Mouse (Mus musculus): ENCODE data around the gene Ndufb5. TPM values are rescaled to one million over a fixed set of nuclear protein-coding genes. Genes with fewer than 3 reads are reported as not detected.
"Not testable (repeated sequence)": the region's sequence is repeated elsewhere in the genome, so short reads cannot be mapped to it uniquely, and the experiment has no call there.

Ndufb5 gene
- 282 and 290 TPM in 2 replicates for polyA plus RNA-seq (2016; fragmentation: Nextera tagmentation; extraction: Ambion mirVana)

DNA sequence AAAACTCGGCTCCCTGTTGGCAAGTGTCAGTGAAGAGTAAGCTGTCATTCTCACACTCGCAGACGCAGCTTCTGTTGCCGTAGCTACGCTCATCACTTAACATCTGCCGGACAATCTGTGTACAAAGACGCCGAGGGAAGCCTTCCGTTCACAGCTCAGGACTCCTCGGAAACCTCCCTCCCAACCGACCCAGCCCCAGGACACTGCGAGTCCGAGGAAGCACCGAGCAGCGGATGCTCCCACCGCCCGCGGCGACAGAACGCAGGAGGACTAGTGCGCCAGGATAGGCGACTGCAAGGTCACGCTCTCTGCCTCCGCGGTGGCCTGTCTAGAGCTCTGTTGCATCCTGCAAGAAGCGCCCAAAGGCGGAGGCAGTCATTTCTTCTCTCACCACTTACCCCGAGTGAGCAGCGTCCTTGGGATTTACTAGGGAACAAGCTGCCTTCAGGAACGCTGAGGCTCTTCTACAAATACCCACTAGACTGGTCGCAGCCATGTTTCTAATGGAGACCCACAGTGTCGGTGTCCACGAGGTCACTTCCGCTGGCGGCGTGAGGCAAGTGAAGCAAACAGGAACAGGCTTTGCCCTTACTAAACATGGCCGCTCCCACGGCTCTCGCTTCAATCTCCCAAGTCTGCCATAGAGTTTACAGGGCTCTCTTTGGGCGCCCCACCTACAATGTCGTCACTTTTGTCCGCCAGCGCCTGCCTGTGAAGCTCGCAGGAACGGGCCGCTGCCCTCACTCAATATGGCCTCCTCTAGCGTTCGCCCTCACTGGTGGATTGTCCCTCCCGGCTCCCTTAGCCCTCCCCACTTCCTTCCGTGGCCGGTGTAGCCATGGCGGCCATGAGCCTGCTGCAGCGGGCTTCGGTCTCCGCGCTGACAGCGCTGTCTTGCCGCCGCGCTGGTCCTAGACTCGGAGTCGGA lies at the start of gene Ndufb5:
TSS of gene Ndufb5 (plus strand) at position 747 of the 928 bp plus-strand sequence.
- Histone ChIP-seq H3K4me3 (peak within 1 kb of the TSS; percentile 78), H3K27me3 (no peaks in the 10 kb centered on the region), H3K27ac (replicated peaks) (peak within 1 kb of the TSS; percentile 75), H3K9me3 (no peaks in the 10 kb centered on the region), H3K36me3 (peaks cover 23% of the 10 kb centered on the region), H3K4me2 (replicated peaks) (peak within 1 kb of the TSS; percentile 82), H3K4me1 (peaks cover 21% of the 10 kb centered on the region), H3K9ac (replicated peaks) (peak within 1 kb of the TSS; percentile 83)
- WGBS, result under 1% methylated on average over 62 of the region's 62 CpGs
- peak; percentile 98 for ATAC-seq (ENCODE audit: low FRiP score, low read depth)

DNA sequence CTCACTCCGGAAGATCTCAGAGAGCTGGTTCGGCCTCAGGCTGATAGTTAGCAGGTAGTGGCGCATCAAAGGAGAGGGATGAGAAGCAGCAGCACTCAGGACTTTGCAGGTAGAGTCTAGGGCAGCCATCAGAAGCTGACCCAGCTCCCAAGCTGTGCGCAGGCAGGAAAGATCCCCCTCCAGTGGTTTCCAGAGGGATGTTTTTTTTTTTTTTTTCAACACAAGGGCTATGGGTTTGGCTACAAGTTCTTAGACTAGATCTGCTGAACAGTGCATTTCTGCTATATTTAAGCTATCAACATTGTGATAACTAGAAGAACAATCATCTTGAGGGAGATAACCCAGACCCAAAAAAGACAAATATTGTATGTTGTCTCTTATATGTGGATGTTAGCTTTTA lies 49.6 kb upstream of the Ndufb5 start:
- ATAC-seq (ENCODE audit: low FRiP score, low read depth), result no peak
- Histone ChIP-seq H3K27me3 (no peaks in the 10 kb centered on the region), H3K27ac (replicated peaks) (no peak overlapping the region), H3K4me2 (replicated peaks) (no peak overlapping the region), H3K36me3 (no peaks in the 10 kb centered on the region), H3K4me1 (no peaks in the 10 kb centered on the region), H3K4me3 (no peak overlapping the region), H3K9me3 (no peaks in the 10 kb centered on the region), H3K9ac (replicated peaks) (no peak overlapping the region)
- whole genome bisulfite sequencing, result 77% methylated on average over 4 of the region's 4 CpGs

DNA sequence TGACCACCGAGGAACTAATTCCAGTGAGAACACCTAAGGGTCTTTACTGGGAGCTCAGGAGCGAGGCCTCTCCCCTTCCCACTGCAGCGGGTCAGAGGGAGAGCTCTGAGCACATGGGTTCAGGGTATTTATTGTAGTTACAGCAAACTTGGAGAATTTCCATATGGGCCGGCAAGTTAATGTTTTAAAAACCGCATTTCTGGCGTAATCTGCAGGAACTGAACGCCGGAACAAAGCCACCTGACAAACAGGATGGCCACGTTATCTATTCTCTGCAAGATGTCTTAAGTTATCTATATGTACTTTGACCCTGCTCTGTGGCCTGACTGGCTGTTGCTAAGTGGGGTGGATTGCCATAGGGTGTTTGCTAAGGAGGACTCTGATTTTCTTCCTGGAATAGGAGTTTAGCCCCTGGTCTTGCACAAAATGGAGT lies 47.2 kb upstream of the Ndufb5 start:
- Histone ChIP-seq H3K4me3 (no peak overlapping the region), H3K4me1 (no peaks in the 10 kb centered on the region), H3K9me3 (no peaks in the 10 kb centered on the region), H3K9ac (replicated peaks) (no peak overlapping the region), H3K27me3 (no peaks in the 10 kb centered on the region), H3K27ac (replicated peaks) (no peak overlapping the region), H3K36me3 (no peaks in the 10 kb centered on the region), H3K4me2 (replicated peaks) (no peak overlapping the region)
- WGBS, result 89% methylated on average over 9 of the region's 9 CpGs
- ATAC-seq (ENCODE audit: low FRiP score, low read depth), result no peak

DNA sequence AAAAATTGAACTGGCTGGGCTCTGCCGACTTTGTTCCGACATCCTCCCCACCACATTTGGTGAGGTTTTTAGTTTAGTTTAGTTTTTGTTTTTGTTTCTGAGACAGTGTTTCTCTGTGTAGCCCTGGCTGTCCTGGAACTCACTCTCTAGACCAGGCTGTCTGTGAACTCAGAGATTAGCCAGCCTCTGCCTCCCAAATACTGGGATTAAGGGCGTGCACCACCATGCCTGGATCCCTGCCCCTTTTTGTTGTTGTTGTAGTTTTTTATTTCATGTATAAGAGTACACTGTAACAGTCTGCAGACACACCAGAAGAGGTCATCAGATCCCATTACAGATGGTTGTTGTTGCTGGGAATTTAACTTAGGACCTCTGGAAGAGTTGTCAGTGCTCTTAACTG lies 46.8 kb upstream of the Ndufb5 start:
- Histone ChIP-seq H3K9me3 (no peaks in the 10 kb centered on the region), H3K4me3 (no peak overlapping the region), H3K36me3 (no peaks in the 10 kb centered on the region), H3K9ac (replicated peaks) (no peak overlapping the region), H3K4me2 (replicated peaks) (no peak overlapping the region), H3K4me1 (no peaks in the 10 kb centered on the region), H3K27me3 (no peaks in the 10 kb centered on the region), H3K27ac (replicated peaks) (no peak overlapping the region)
- WGBS, result 93% methylated on average over 3 of the region's 3 CpGs
- ATAC-seq (ENCODE audit: low FRiP score, low read depth), result no peak

DNA sequence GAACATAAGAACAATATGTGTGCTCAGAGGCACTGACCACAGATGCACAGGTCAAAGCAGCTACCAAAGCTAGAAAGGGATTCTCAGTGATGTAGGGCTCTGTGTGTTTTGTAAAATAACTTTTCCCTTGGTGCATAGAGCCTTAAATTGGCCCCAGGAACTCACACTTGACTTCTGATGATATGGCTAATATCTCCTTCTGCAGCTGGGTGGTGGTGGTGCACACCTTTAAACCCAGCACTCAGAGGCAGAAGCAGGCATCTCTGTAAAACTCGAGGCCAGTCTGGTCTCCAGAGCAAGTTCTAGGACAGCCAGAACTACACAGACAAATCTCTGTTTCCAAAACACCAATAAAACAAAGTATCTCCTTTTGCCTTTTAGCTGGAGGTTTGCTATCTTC lies 45.9 kb upstream of the Ndufb5 start:
- Histone ChIP-seq H3K9ac (replicated peaks) (no peak overlapping the region), H3K27me3 (no peaks in the 10 kb centered on the region), H3K27ac (replicated peaks) (no peak overlapping the region), H3K36me3 (no peaks in the 10 kb centered on the region), H3K9me3 (no peaks in the 10 kb centered on the region), H3K4me3 (no peak overlapping the region), H3K4me2 (replicated peaks) (no peak overlapping the region), H3K4me1 (no peaks in the 10 kb centered on the region)
- no peak for ATAC-seq (ENCODE audit: low FRiP score, low read depth)
- 66% methylated on average over 1 of the region's 1 CpGs for WGBS

DNA sequence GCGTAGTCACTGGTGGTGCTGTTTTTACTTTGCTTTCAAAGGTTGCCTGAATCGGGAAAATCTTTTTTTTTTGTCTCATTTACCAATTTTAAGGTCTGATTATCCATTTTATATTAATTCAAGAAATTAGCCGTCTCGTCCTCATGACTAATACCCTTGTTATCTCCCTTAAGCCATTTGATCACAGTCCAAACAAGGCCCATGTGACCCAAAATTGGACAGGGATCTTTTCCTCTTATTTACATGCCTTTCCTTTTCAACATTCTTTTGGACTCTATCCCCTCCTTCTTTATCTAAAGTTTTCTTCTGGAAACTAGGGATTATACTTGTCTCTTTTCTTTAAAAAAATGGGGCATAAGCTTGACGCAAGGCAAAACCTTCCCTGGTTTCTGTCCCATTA lies 44.9 kb upstream of the Ndufb5 start:
- Histone ChIP-seq H3K4me3 (no peak overlapping the region), H3K27ac (replicated peaks) (no peak overlapping the region), H3K4me1 (no peaks in the 10 kb centered on the region), H3K27me3 (no peaks in the 10 kb centered on the region), H3K4me2 (replicated peaks) (no peak overlapping the region), H3K36me3 (no peaks in the 10 kb centered on the region), H3K9ac (replicated peaks) (no peak overlapping the region), H3K9me3 (no peaks in the 10 kb centered on the region)
- WGBS, result 83% methylated on average over 5 of the region's 5 CpGs
- no peak for ATAC-seq (ENCODE audit: low FRiP score, low read depth)

DNA sequence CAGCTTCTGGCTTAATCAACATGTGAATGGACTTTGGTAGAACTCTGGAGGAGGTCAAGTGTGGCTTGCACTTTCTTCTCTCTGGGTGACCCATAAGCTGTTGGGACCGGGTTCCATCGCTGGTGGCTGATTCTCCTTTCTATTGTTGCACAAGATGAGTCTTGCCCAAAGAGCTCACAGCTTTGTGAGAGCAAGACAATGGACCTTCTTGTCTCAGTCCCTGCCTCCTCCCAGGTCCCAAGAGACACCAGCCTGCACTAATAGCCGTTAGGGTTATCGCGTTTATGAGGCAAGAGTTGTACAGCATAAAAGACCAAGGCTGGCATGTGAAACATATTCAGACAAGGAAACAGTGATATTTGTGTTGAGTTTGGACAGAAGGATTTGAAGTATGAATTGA lies 42.6 kb upstream of the Ndufb5 start:
- no peaks in the 10 kb centered on the region for H3K4me1 ChIP-seq
- 49% methylated on average over 5 of the region's 5 CpGs for WGBS
- H3K4me3 ChIP-seq, result no peak overlapping the region
- H3K27ac ChIP-seq (replicated peaks), result no peak overlapping the region
- H3K9me3 ChIP-seq, result no peaks in the 10 kb centered on the region
- no peak overlapping the region for H3K9ac ChIP-seq (replicated peaks)
- no peak for ATAC-seq (ENCODE audit: low FRiP score, low read depth)
- no peak overlapping the region for H3K4me2 ChIP-seq (replicated peaks)
- no peaks in the 10 kb centered on the region for H3K36me3 ChIP-seq
- no peaks in the 10 kb centered on the region for H3K27me3 ChIP-seq

DNA sequence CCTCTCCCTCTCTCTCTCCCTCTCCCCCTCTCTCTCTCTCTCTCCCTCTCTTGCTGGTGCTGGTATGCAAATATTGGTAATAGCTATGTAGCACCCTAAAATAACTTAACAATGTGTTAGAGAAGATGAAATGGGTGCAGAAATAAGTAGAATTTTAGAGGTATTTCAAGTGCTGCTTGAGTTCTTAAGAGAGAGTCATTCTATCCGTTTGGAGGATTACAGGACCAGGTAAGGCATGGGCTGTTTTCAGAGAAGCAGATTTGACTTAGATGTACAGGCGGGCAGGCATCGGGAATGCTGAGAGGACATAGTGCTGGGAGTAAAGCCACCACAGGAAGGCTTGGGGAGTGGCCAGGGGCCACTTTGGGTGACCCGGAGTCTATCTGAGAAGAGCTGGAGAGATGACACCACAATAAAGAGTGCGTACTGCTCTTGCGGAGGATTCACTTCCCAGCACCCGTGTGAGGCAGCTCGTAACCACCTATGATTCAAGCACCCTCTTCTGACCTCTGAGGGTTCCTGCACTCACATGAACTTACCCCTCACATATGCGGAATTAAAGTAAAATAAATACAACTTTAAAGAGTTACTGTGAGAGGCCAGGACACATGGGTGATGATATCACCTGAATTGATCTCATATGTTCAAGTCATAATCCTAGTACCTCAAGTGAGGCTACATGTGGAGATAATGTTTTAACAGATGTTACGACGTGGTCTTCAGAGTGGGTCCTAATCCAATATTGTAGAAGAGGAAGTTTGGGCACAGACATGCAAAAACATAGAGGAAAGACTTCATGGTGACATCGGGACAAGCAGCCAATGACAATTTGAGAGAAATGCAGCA lies 41.8 kb upstream of the Ndufb5 start:
- Histone ChIP-seq H3K4me3 (no peak overlapping the region), H3K36me3 (no peaks in the 10 kb centered on the region), H3K27ac (replicated peaks) (no peak overlapping the region), H3K9ac (replicated peaks) (no peak overlapping the region), H3K4me2 (replicated peaks) (no peak overlapping the region), H3K9me3 (no peaks in the 10 kb centered on the region), H3K27me3 (no peaks in the 10 kb centered on the region), H3K4me1 (no peaks in the 10 kb centered on the region)
- 75% methylated on average over 12 of the region's 12 CpGs for WGBS
- ATAC-seq (ENCODE audit: low FRiP score, low read depth), result no peak

DNA sequence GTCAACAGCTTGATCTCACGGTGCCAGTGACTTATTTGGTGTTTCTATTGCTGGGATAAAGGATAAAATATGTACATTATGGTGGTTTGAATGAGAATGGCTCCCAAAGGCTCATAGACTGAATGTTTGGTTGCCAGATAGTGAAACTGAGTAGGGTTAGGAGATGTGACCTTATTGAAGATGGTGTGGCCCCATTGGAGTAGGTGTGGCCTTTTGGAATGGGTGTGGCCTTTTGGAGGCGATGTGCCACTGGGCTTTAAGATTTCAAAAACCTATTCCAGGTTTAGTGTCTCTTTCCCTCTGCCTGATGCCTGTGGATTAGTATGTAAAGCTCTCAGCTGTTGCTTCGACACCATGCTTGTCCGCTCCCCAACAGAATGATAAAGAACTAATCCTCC lies 41.2 kb upstream of the Ndufb5 start:
- H3K36me3 ChIP-seq, result no peaks in the 10 kb centered on the region
- no peak for ATAC-seq (ENCODE audit: low FRiP score, low read depth)
- no peak overlapping the region for H3K27ac ChIP-seq (replicated peaks)
- no peaks in the 10 kb centered on the region for H3K4me1 ChIP-seq
- H3K9me3 ChIP-seq, result no peaks in the 10 kb centered on the region
- H3K9ac ChIP-seq (replicated peaks), result no peak overlapping the region
- H3K4me2 ChIP-seq (replicated peaks), result no peak overlapping the region
- no peak overlapping the region for H3K4me3 ChIP-seq
- no peaks in the 10 kb centered on the region for H3K27me3 ChIP-seq
- 83% methylated on average over 4 of the region's 4 CpGs for WGBS

DNA sequence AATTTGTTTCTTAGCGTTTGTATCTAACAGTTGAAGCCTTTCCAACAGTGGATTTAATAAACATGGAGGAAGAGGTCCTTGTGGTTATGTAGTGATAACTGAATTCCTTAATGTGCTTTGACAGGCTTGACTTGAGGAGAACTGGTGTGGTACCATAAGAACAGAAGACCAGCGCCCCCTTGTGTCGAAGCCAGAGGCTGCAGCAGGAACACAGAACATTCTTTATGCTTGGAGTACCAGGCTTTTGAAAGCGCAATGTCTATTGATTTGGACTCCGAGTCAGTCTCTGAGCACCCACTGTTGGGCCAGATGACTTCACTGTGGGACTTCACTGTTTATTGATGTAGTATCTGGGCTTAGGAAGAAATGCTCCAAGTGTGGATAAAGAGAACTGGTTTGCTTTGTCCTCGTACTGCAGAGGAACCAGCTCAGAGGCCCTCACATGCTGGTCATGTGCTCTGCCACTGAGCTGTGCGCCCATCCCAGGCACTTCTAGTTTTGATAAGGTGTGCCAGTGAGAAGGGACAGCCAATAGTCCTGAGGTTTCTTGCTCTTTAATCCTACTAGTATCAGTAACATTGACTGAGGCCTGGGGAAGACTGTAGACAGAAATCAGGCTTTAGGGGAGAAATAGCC lies 38.4 kb upstream of the Ndufb5 start:
- no peaks in the 10 kb centered on the region for H3K36me3 ChIP-seq
- no peak overlapping the region for H3K27ac ChIP-seq (replicated peaks)
- H3K4me1 ChIP-seq, result no peaks in the 10 kb centered on the region
- H3K4me2 ChIP-seq (replicated peaks), result no peak overlapping the region
- WGBS, result 38% methylated on average over 7 of the region's 7 CpGs
- H3K9ac ChIP-seq (replicated peaks), result no peak overlapping the region
- no peaks in the 10 kb centered on the region for H3K27me3 ChIP-seq
- no peak overlapping the region for H3K4me3 ChIP-seq
- no peaks in the 10 kb centered on the region for H3K9me3 ChIP-seq
- ATAC-seq (ENCODE audit: low FRiP score, low read depth), result peak; percentile 70

DNA sequence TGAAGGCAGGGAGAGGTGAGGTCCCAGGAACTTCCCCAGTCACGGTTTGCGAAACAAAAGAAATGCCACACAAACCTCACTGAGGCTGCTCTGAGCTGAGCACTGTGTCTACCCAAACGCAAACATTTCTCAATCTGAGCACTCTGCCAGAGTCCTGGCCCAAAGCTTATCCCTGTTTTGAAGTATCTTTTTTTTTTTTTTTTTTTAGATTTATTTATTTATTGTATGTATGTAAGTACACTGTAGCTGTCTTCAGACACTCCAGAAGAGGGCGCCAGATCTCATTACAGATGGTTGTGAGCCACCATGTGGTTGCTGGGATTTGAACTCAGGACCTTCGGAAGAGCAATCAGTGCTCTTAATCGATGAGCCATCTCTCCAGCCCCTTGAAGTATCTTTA lies 32.8 kb upstream of the Ndufb5 start:
- H3K9me3 ChIP-seq; H3K36me3 ChIP-seq; H3K4me1 ChIP-seq; H3K4me2 ChIP-seq (replicated peaks); ATAC-seq (ENCODE audit: low FRiP score, low read depth); H3K9ac ChIP-seq (replicated peaks); H3K27ac ChIP-seq (replicated peaks); H3K4me3 ChIP-seq; H3K27me3 ChIP-seq: not testable (repeated sequence)
- 91% methylated on average over 6 of the region's 6 CpGs for WGBS

DNA sequence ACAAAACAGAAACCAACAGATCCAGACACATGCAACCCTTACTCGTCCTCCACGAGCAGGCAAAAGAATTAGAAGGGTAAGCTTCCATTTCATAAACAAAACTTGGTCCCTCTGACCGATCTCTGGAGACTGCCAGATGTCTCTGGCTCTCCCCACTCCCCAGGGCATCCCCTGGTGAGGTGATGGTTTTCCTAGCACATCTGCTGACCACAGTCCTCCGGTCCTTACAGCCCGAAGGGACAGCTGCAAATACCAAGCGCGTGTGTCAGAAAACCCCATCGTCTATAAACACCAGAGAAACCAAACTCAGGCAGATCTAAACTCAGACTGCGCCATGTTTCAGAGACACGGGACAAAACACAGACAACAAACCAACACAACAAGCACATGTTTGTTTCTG lies 32.2 kb upstream of the Ndufb5 start:
- H3K9ac ChIP-seq (replicated peaks); H3K4me3 ChIP-seq; H3K27me3 ChIP-seq; H3K27ac ChIP-seq (replicated peaks); H3K4me2 ChIP-seq (replicated peaks); H3K9me3 ChIP-seq; ATAC-seq (ENCODE audit: low FRiP score, low read depth); H3K4me1 ChIP-seq; H3K36me3 ChIP-seq: not testable (repeated sequence)
- 88% methylated on average over 10 of the region's 10 CpGs for WGBS

All from midbrain, embryonic 12.5 days (tissue).